Mouse (Mus musculus): ENCODE results near the gene Ces1d.
"Not testable (repeated sequence)": the region's sequence is repeated elsewhere in the genome, so short reads cannot be mapped to it uniquely, and the experiment has no call there.

The Ces1d gene

GRCm38 (mm10) chr8:93197685-93198525, at the start of gene Ces1d:
Gene Ces1d (minus strand): TSS chr8:93197838.
- peak; percentile 95 for DNase-seq

- DNase-seq, result no peak
These were observed 48.4 kb upstream of the Ces1d start for GRCm38 (mm10) chr8:93246057-93246456.

- no peak for DNase-seq
These were observed 42.2 kb upstream of the Ces1d start for GRCm38 (mm10) chr8:93239884-93240283.

- DNase-seq, result no peak
These were observed 38.0 kb upstream of the Ces1d start for GRCm38 (mm10) chr8:93235681-93236080.

DNA sequence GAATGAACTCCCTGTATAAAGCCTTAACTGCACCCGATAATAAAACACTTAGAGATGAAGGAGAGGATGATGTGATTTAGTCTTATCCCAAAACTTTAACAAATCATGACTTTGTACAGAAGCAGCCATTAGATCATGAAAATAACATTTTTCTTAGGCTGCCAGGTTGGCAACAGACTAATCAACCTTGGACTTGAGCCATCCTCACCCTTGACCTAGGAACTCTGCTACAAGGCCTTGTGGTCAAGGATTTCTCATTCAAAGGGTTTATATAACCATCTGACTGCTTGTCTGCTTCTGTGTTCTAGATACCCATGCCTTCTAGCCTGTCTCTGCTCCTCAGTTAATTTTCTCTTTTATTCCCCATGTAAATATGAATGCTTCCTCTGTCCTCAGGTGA, 37.1 kb upstream of the Ces1d start:
- peak; percentile 23 for DNase-seq

- DNase-seq, result no peak
These were observed 36.4 kb upstream of the Ces1d start for GRCm38 (mm10) chr8:93234068-93234467.

DNA sequence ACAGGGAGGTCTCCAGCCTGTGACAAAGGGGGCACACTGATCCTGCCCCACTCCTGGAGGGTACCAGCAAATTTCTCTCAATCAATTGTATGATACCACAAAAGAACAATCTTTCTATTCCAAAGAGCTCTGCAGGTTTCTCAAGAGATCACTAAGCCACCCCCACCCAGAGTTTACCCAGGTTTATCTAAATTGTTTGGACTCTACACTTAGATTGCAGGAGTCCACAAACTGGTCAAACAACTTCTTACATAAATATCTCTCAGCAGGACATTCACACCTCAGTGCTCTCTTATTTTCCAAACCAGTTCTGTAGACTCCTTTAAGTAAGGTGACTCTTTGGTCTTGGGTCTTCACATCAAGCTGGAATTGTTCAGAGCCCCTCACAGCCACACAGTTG, 31.8 kb upstream of the Ces1d start, which contains the start of gene Ces1e:
Gene Ces1e, minus strand, starts transcription at position 174 of the 400 bp plus-strand sequence.
- peak; percentile 31 for DNase-seq

- peak; percentile 68 for DNase-seq
These were observed 31.2 kb upstream of the Ces1d start for GRCm38 (mm10) chr8:93228673-93229370.

GRCm38 (mm10) chr8:93226471-93226870, 28.8 kb upstream of the Ces1d start:
- not testable (repeated sequence) for DNase-seq

- DNase-seq, result peak; percentile 34
These were observed 24.3 kb upstream of the Ces1d start for GRCm38 (mm10) chr8:93221896-93222295.

GRCm38 (mm10) chr8:93217867-93218266, 20.2 kb upstream of the Ces1d start:
- DNase-seq, result no peak

- no peak for DNase-seq
These were observed 19.7 kb upstream of the Ces1d start for GRCm38 (mm10) chr8:93217375-93217774.

GRCm38 (mm10) chr8:93211091-93211490, 13.5 kb upstream of the Ces1d start:
- no peak for DNase-seq

- DNase-seq, result peak; percentile 64
These were observed 1.5 kb upstream of the Ces1d start for GRCm38 (mm10) chr8:93199146-93199545.

DNA sequence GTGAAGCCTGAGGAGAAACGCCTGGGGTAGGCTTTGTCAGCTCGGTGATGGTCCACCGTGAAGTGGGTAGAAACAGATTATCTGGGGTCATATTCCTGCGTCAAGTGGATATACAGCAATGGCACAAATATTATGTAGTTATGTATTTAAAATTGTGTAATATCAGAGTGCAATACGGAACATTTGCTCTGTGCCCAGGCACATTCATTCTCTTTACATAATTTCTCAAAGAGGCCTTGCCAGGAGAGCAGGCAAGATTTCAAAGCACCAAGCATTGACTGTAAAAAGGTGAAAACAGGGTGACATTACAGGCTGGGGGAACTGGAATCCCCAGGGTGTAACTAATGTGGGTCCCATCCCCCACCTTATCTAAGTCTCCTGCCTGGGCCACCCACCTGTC, 1.2 kb downstream of the Ces1d start:
- DNase-seq, result no peak

DNA sequence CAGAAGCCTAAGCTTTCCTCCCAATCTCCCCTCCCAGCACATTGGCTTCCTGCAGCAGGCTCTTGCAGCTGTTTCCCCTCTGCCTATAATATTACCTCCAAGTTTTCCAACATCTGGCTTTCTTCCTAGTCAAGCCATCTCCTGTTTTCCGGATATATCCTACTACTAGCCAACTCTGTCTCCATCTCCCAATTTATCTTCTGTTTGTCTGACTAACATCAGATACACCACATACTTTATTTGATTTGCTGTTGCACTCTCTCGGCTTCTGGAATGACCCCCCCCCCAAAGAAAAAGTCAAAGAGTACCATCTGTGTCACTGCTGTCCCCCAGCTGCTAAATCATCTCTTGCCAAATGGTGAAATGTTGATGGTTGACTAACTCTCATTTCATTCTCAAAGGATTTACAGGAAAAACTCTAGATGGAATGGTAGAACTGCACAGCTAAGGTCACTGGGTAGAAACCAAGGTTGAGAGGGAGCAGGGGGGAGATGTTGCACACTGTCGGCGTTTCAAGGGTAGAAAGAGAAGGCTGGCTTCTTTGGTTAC, 17.0 kb downstream of the Ces1d start:
- no peak for DNase-seq

GRCm38 (mm10) chr8:93176593-93176992, 21.0 kb downstream of the Ces1d start:
- no peak for DNase-seq

- no peak for DNase-seq
These were observed 23.1 kb downstream of the Ces1d start for GRCm38 (mm10) chr8:93174554-93174953.

GRCm38 (mm10) chr8:93171846-93172590, 25.6 kb downstream of the Ces1d start:
- DNase-seq, result no peak

DNA sequence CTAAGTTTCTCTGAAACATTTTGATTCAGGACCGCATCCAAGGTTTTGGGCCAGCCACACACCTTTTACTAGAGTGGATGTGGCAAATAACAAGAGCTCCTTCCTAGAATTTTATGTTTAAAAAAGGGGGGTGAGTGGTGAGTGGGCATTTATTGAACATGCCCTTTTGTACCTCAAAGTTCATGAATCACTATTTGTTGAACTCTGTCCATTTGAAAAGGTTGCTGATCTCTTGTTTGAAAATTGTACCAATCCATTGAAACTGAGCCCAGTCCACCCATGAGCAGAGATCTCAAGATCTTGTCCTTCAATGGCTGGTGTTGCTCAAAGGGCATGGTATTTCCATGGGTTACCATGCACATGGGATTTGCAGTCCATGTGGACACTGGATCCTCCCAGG, 34.3 kb downstream of the Ces1d start:
- no peak for DNase-seq

- no peak for DNase-seq
These were observed 46.2 kb downstream of the Ces1d start for GRCm38 (mm10) chr8:93151401-93151800.

DNA sequence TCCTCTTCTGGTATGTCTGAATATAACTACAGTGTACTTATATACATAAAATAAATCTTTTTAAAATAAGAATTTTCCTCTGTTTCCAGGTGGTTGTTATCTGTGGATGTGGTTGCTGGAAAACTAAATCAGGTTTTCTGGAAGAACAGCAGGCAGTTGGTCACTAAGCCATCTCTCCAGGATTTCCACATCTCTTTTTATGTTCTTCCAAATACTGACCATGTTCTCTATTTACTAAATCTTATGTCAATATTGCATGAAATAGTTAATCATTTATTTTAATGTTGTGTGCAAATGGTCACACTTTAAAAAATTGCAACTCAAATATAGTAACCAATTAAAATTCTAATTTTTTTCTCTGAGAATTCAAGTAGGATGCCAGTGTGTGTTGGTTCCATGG, 50.3 kb downstream of the Ces1d start:
- DNase-seq, result no peak

DNA sequence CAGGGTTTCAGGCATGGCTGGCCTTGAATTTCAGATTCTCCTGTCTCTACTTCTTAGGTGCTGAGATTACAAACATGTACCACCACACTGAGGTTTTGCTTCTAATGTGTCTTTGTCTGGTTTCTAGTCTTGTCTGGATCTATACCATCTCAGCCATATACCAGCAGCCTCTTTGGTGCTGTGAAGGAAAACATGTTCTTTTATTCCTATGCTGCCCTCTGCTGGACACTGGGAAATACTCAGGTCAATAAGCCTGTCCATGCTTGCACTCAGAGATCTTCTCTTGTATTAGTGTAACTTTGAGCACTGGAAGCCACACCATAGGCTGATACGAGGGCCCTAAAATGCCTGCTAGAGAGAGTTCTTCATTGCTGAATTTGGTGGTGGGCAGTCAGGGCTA, 56.9 kb downstream of the Ces1d start:
- peak; percentile 23 for DNase-seq

All from kidney, adult 11 months (tissue).